Mouse (Mus musculus): Measurements from ENCODE around the gene Cdk19. TPM values are rescaled to one million over a fixed set of nuclear protein-coding genes. Genes with fewer than 3 reads are reported as not detected.

The Cdk19 gene
- polyA plus RNA-seq, 1 experiment from 2014 or later, result 9.6 TPM

GRCm38 (mm10) chr10:40494181-40495162 is 155.1 kb downstream of the Cdk19 start:
- Histone ChIP-seq H3K4me2 (ENCODE audit: low read length) (no peak overlapping the region), H3K4me1 (ENCODE audit: control insufficient read depth, insufficient read depth, low read depth, low read length) (0 out of 2 replicates have a peak, but pooled peaks cover 3% of the 10 kb centered on the region), H3K27ac (ENCODE audit: low read depth, low read length) (no peak overlapping the region), H3K36me3 (ENCODE audit: control insufficient read depth, insufficient read depth, low read length) (no peaks in the 10 kb centered on the region), H3K4me3 (ENCODE audit: low read length) (no peak overlapping the region), H3K9me3 (ENCODE audit: control insufficient read depth, low read length) (no peaks in the 10 kb centered on the region), H3K27me3 (replicated peaks; ENCODE audit: control insufficient read depth, insufficient read depth, low read length) (no peaks in the 10 kb centered on the region), H3K9ac (ENCODE audit: low read depth, low read length) (no peak overlapping the region)
- WGBS, result 86% methylated on average over 9 of the region's 9 CpGs
- ATAC-seq, result no peak

DNA sequence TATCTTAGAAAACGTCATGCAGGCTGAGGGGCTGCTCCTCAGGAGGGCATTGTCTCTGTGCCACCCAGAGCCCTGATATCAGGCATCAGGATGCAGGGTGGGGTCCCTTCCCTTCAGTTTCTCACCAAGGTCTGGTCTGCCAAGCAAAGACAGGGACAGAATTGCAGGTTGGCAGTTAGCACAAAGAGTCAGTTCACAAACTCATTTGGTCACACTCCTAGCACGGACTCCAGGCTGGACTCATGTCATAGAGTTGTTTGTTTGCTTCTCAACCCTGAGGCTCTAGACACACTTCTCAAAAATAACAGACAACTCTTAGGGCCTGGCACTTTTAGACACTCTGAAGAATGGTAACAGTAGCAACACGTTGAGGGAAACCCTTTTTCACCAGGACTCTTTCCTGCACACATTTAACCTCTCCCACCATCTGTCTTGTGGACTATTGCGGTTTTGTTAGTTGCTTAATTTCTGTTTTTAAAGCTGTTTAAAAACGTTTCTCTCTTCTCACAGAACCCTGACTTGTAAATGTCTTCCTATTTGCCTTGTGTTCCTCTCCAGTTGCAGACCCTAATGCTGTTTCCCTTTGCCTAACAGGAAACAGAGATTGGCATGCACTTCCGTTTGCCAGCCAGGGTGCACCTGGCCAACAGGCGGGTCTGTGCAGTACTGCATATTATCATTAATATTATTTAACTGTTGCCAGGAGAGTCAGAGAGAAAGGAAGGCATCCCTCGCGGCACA is 158.1 kb downstream of the Cdk19 start:
- WGBS, result 61% methylated on average over 9 of the region's 9 CpGs
- no peak for ATAC-seq

DNA sequence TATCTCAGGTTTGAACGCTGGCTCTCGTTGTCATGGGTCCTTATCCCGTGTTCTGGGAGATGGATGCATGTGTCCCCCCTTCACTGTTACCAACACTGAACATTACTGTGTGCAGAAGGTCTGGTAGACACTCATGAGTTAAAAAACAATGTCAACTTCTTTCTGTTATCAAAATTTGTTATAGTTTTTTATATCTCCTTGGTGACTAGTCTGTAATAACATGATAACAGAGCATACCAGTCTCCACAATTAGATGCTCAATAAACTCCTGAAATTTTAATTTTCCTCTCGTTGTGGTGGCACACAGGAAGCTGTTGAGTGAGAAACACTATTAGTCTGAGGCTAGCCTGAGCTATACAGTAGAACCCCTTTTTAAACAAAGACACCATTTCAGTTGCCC is 159.1 kb downstream of the Cdk19 start:
- Histone ChIP-seq H3K27me3 (replicated peaks; ENCODE audit: control insufficient read depth, insufficient read depth, low read length) (no peaks in the 10 kb centered on the region), H3K4me3 (ENCODE audit: low read length) (no peak overlapping the region), H3K4me2 (ENCODE audit: low read length) (no peak overlapping the region), H3K4me1 (ENCODE audit: control insufficient read depth, insufficient read depth, low read depth, low read length) (0 out of 2 replicates have a peak, but pooled peaks cover 3% of the 10 kb centered on the region), H3K9ac (ENCODE audit: low read depth, low read length) (no peak overlapping the region), H3K36me3 (ENCODE audit: control insufficient read depth, insufficient read depth, low read length) (no peaks in the 10 kb centered on the region), H3K9me3 (ENCODE audit: control insufficient read depth, low read length) (no peaks in the 10 kb centered on the region), H3K27ac (ENCODE audit: low read depth, low read length) (no peak overlapping the region)
- no peak for ATAC-seq
- WGBS, result 87% methylated on average over 4 of the region's 4 CpGs

More for the DNA sequence above, 158.1 kb downstream of the Cdk19 start:
- H3K9ac ChIP-seq (ENCODE audit: low read depth, low read length), result no peak overlapping the region
- H3K9me3 ChIP-seq (ENCODE audit: control insufficient read depth, low read length), result no peaks in the 10 kb centered on the region
- no peak overlapping the region for H3K4me2 ChIP-seq (ENCODE audit: low read length)
- no peaks in the 10 kb centered on the region for H3K27me3 ChIP-seq (replicated peaks; ENCODE audit: control insufficient read depth, insufficient read depth, low read length)
- no peak overlapping the region for H3K27ac ChIP-seq (ENCODE audit: low read depth, low read length)
- H3K4me1 ChIP-seq (ENCODE audit: control insufficient read depth, insufficient read depth, low read depth, low read length), result 0 out of 2 replicates have a peak, but pooled peaks cover 3% of the 10 kb centered on the region
- no peak overlapping the region for H3K4me3 ChIP-seq (ENCODE audit: low read length)
- no peaks in the 10 kb centered on the region for H3K36me3 ChIP-seq (ENCODE audit: control insufficient read depth, insufficient read depth, low read length)

GRCm38 (mm10) chr10:40499314-40500252 is 160.2 kb downstream of the Cdk19 start:
- Histone ChIP-seq H3K27ac (ENCODE audit: low read depth, low read length) (peak overlapping the region; percentile 37; the same call in 1 of the 2 replicates), H3K9me3 (ENCODE audit: control insufficient read depth, low read length) (no peaks in the 10 kb centered on the region), H3K4me3 (ENCODE audit: low read length) (no peak overlapping the region), H3K4me2 (ENCODE audit: low read length) (peak overlapping the region; percentile 28; the same call in 1 of the 2 replicates), H3K36me3 (ENCODE audit: control insufficient read depth, insufficient read depth, low read length) (no peaks in the 10 kb centered on the region), H3K9ac (ENCODE audit: low read depth, low read length) (no peak overlapping the region), H3K4me1 (ENCODE audit: control insufficient read depth, insufficient read depth, low read depth, low read length) (0 out of 2 replicates have a peak, but pooled peaks cover 3% of the 10 kb centered on the region), H3K27me3 (replicated peaks; ENCODE audit: control insufficient read depth, insufficient read depth, low read length) (no peaks in the 10 kb centered on the region)
- WGBS, result 38% methylated on average over 18 of the region's 18 CpGs
- peak; percentile 91 for ATAC-seq

DNA sequence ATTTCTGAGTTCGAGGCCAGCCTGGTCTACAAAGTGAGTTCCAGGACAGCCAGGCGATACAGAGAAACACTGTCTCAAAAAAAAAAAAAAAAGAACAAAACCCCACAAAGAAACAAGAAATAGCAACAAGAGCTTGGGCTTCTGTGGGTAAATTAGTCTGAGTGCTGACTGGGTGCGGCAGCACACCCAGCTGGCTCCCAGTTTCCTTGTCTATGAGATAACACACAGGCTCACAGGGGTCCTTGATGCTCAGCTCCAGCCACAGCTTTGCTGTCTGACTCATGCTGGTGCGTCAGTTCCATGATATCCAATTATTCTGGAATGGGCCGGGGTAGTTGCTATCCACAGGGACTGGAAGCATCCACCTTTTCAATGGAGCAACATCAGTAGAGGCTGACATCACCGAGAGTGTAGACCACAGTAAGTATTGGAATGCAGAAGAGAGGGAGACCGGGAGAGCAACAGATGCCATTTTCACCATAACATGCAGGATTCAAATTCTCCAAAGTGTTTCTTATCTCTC is 161.4 kb downstream of the Cdk19 start:
- H3K9me3 ChIP-seq (ENCODE audit: control insufficient read depth, low read length), result no peaks in the 10 kb centered on the region
- H3K36me3 ChIP-seq (ENCODE audit: control insufficient read depth, insufficient read depth, low read length), result no peaks in the 10 kb centered on the region
- H3K27me3 ChIP-seq (replicated peaks; ENCODE audit: control insufficient read depth, insufficient read depth, low read length), result no peaks in the 10 kb centered on the region
- no peak for ATAC-seq
- no peak overlapping the region for H3K27ac ChIP-seq (ENCODE audit: low read depth, low read length)
- H3K4me2 ChIP-seq (ENCODE audit: low read length), result no peak overlapping the region
- WGBS, result 86% methylated on average over 7 of the region's 7 CpGs
- 0 out of 2 replicates have a peak, but pooled peaks cover 3% of the 10 kb centered on the region for H3K4me1 ChIP-seq (ENCODE audit: control insufficient read depth, insufficient read depth, low read depth, low read length)
- H3K4me3 ChIP-seq (ENCODE audit: low read length), result no peak overlapping the region
- H3K9ac ChIP-seq (ENCODE audit: low read depth, low read length), result no peak overlapping the region

- H3K9ac ChIP-seq (ENCODE audit: low read depth, low read length), result no peak overlapping the region
- ATAC-seq, result no peak
- H3K36me3 ChIP-seq (ENCODE audit: control insufficient read depth, insufficient read depth, low read length), result no peaks in the 10 kb centered on the region
- H3K4me1 ChIP-seq (ENCODE audit: control insufficient read depth, insufficient read depth, low read depth, low read length), result no peaks in the 10 kb centered on the region
- no peak overlapping the region for H3K4me2 ChIP-seq (ENCODE audit: low read length)
- WGBS, result 76% methylated on average over 3 of the region's 3 CpGs
- H3K4me3 ChIP-seq (ENCODE audit: low read length), result no peak overlapping the region
- no peak overlapping the region for H3K27ac ChIP-seq (ENCODE audit: low read depth, low read length)
- H3K9me3 ChIP-seq (ENCODE audit: control insufficient read depth, low read length), result no peaks in the 10 kb centered on the region
- H3K27me3 ChIP-seq (replicated peaks; ENCODE audit: control insufficient read depth, insufficient read depth, low read length), result no peaks in the 10 kb centered on the region
Observed at GRCm38 (mm10) chr10:40502734-40503133, 163.4 kb downstream of the Cdk19 start.

GRCm38 (mm10) chr10:40510356-40510755 is 171.0 kb downstream of the Cdk19 start:
- WGBS, result 94% methylated on average over 5 of the region's 5 CpGs
- Histone ChIP-seq H3K4me3 (ENCODE audit: low read length) (no peak overlapping the region), H3K4me2 (ENCODE audit: low read length) (no peak overlapping the region), H3K4me1 (ENCODE audit: control insufficient read depth, insufficient read depth, low read depth, low read length) (no peaks in the 10 kb centered on the region), H3K27ac (ENCODE audit: low read depth, low read length) (no peak overlapping the region), H3K9ac (ENCODE audit: low read depth, low read length) (no peak overlapping the region), H3K27me3 (replicated peaks; ENCODE audit: control insufficient read depth, insufficient read depth, low read length) (no peaks in the 10 kb centered on the region), H3K36me3 (ENCODE audit: control insufficient read depth, insufficient read depth, low read length) (no peaks in the 10 kb centered on the region), H3K9me3 (ENCODE audit: control insufficient read depth, low read length) (no peaks in the 10 kb centered on the region)
- no peak for ATAC-seq

- no peak for ATAC-seq
- no peaks in the 10 kb centered on the region for H3K36me3 ChIP-seq (ENCODE audit: control insufficient read depth, insufficient read depth, low read length)
- no peak overlapping the region for H3K27ac ChIP-seq (ENCODE audit: low read depth, low read length)
- H3K4me2 ChIP-seq (ENCODE audit: low read length), result no peak overlapping the region
- no peaks in the 10 kb centered on the region for H3K9me3 ChIP-seq (ENCODE audit: control insufficient read depth, low read length)
- no peaks in the 10 kb centered on the region for H3K4me1 ChIP-seq (ENCODE audit: control insufficient read depth, insufficient read depth, low read depth, low read length)
- no peak overlapping the region for H3K4me3 ChIP-seq (ENCODE audit: low read length)
- 90% methylated on average over 8 of the region's 8 CpGs for WGBS
- H3K27me3 ChIP-seq (replicated peaks; ENCODE audit: control insufficient read depth, insufficient read depth, low read length), result no peaks in the 10 kb centered on the region
- no peak overlapping the region for H3K9ac ChIP-seq (ENCODE audit: low read depth, low read length)
Observed at GRCm38 (mm10) chr10:40511221-40511677, 171.9 kb downstream of the Cdk19 start.
